Mouse (Mus musculus): ENCODE measurements around the gene Olfr1361. TPM values are rescaled to one million over a fixed set of nuclear protein-coding genes. Genes with fewer than 3 reads are reported as not detected.

Gene Olfr1361
- polyA plus RNA-seq, 1 experiment from 2014 or later = not detected

Other genes starting within 250 kb of the Olfr1361 start
- 3.4 and 4.9 TPM in 2 replicates for gene Pgbd1, start 222.3 kb downstream of the Olfr1361 start, polyA plus RNA-seq (2014; fragmentation: Nextera tagmentation; extraction: Ambion mirVana)
- 23.5 and 27.6 TPM in 2 replicates for gene Zscan26, start 209.7 kb downstream of the Olfr1361 start, polyA plus RNA-seq (2014; fragmentation: Nextera tagmentation; extraction: Ambion mirVana)
- gene Nkapl, start 194.9 kb downstream of the Olfr1361 start, polyA plus RNA-seq (2014; fragmentation: Nextera tagmentation; extraction: Ambion mirVana) = 2.2 and 2.6 TPM in 2 replicates
- 3.2 and 3.8 TPM in 2 replicates for gene Zkscan4, start 184.5 kb downstream of the Olfr1361 start, polyA plus RNA-seq (2014; fragmentation: Nextera tagmentation; extraction: Ambion mirVana)
- not detected in 2 replicates for gene Gm10065, start 183.9 kb downstream of the Olfr1361 start, polyA plus RNA-seq (2014; fragmentation: Nextera tagmentation; extraction: Ambion mirVana)
- gene AK157302, start 168.2 kb downstream of the Olfr1361 start, polyA plus RNA-seq (2014; fragmentation: Nextera tagmentation; extraction: Ambion mirVana) = 0.23 and 0.34 TPM in 2 replicates
- gene Gm11273, start 162.0 kb downstream of the Olfr1361 start, polyA plus RNA-seq (2014; fragmentation: Nextera tagmentation; extraction: Ambion mirVana) = 4.7 and 7.2 TPM in 2 replicates
- gene Zkscan8, start 132.3 kb downstream of the Olfr1361 start, polyA plus RNA-seq (2014; fragmentation: Nextera tagmentation; extraction: Ambion mirVana) = 7.3 and 11.8 TPM in 2 replicates
- gene Olfr1366, start 120.6 kb downstream of the Olfr1361 start, polyA plus RNA-seq (2014; fragmentation: Nextera tagmentation; extraction: Ambion mirVana) = 0.18 and 0.20 TPM in 2 replicates
- 0.05 TPM in 1 of 2 replicates, not detected in the other for gene Olfr1535, start 103.5 kb downstream of the Olfr1361 start, polyA plus RNA-seq (2014; fragmentation: Nextera tagmentation; extraction: Ambion mirVana)
- not detected in 2 replicates for gene Olfr1364, start 81.6 kb downstream of the Olfr1361 start, polyA plus RNA-seq (2014; fragmentation: Nextera tagmentation; extraction: Ambion mirVana)
- gene Olfr1362, start 49.4 kb downstream of the Olfr1361 start, polyA plus RNA-seq (2014; fragmentation: Nextera tagmentation; extraction: Ambion mirVana) = not detected in 2 replicates
- gene Olfr11, start 20.9 kb downstream of the Olfr1361 start, polyA plus RNA-seq (2014; fragmentation: Nextera tagmentation; extraction: Ambion mirVana) = 0.07 TPM in 1 of 2 replicates, not detected in the other
- gene Olfr1360, start 14.0 kb upstream of the Olfr1361 start, polyA plus RNA-seq (2014; fragmentation: Nextera tagmentation; extraction: Ambion mirVana) = not detected in 2 replicates
- not detected in 2 replicates for gene Olfr1359, start 34.7 kb upstream of the Olfr1361 start, polyA plus RNA-seq (2014; fragmentation: Nextera tagmentation; extraction: Ambion mirVana)
- 3.3 and 5.5 TPM in 2 replicates for gene Hist1h2bl, start 52.8 kb upstream of the Olfr1361 start, polyA plus RNA-seq (2014; fragmentation: Nextera tagmentation; extraction: Ambion mirVana)
- gene Hist1h2ai, start 53.0 kb upstream of the Olfr1361 start, polyA plus RNA-seq (2014; fragmentation: Nextera tagmentation; extraction: Ambion mirVana) = 28.1 and 88.2 TPM in 2 replicates
- 11.7 and 35.9 TPM in 2 replicates for gene Hist1h3h, start 54.3 kb upstream of the Olfr1361 start, polyA plus RNA-seq (2014; fragmentation: Nextera tagmentation; extraction: Ambion mirVana)
- 6.8 and 12.6 TPM in 2 replicates for gene Hist1h2bm, start 58.7 kb upstream of the Olfr1361 start, polyA plus RNA-seq (2014; fragmentation: Nextera tagmentation; extraction: Ambion mirVana)
- gene Hist1h4j, start 71.7 kb upstream of the Olfr1361 start, polyA plus RNA-seq (2014; fragmentation: Nextera tagmentation; extraction: Ambion mirVana) = 2.4 and 2.6 TPM in 2 replicates
- gene Hist1h4k, start 87.1 kb upstream of the Olfr1361 start, polyA plus RNA-seq (2014; fragmentation: Nextera tagmentation; extraction: Ambion mirVana) = 2.9 and 7.8 TPM in 2 replicates
- 18.5 and 21.7 TPM in 2 replicates for gene Hist1h2ak, start 90.4 kb upstream of the Olfr1361 start, polyA plus RNA-seq (2014; fragmentation: Nextera tagmentation; extraction: Ambion mirVana)
- gene Hist1h2bn, start 90.7 kb upstream of the Olfr1361 start, polyA plus RNA-seq (2014; fragmentation: Nextera tagmentation; extraction: Ambion mirVana) = 2.0 and 11.0 TPM in 2 replicates
- 18.8 and 27.0 TPM in 2 replicates for gene Hist1h1b, start 117.2 kb upstream of the Olfr1361 start, polyA plus RNA-seq (2014; fragmentation: Nextera tagmentation; extraction: Ambion mirVana)
- 212 and 289 TPM in 2 replicates for gene Hist1h3i, start 120.0 kb upstream of the Olfr1361 start, polyA plus RNA-seq (2014; fragmentation: Nextera tagmentation; extraction: Ambion mirVana)
- gene Hist1h2an, start 123.8 kb upstream of the Olfr1361 start, polyA plus RNA-seq (2014; fragmentation: Nextera tagmentation; extraction: Ambion mirVana) = 11.0 and 12.2 TPM in 2 replicates
- 1.9 and 4.3 TPM in 2 replicates for gene Hist1h2bp, start 124.1 kb upstream of the Olfr1361 start, polyA plus RNA-seq (2014; fragmentation: Nextera tagmentation; extraction: Ambion mirVana)
- 25.4 and 40.2 TPM in 2 replicates for gene Hist1h2bq, start 146.8 kb upstream of the Olfr1361 start, polyA plus RNA-seq (2014; fragmentation: Nextera tagmentation; extraction: Ambion mirVana)
- 2.5 TPM in 1 of 2 replicates, not detected in the other for gene Hist1h2ao, start 147.1 kb upstream of the Olfr1361 start, polyA plus RNA-seq (2014; fragmentation: Nextera tagmentation; extraction: Ambion mirVana)
- gene Hist1h4m, start 148.4 kb upstream of the Olfr1361 start, polyA plus RNA-seq (2014; fragmentation: Nextera tagmentation; extraction: Ambion mirVana) = not detected in 2 replicates
- 23.1 and 41.1 TPM in 2 replicates for gene Hist1h4n, start 168.8 kb upstream of the Olfr1361 start, polyA plus RNA-seq (2014; fragmentation: Nextera tagmentation; extraction: Ambion mirVana)
- gene Hist1h2ap, start 170.1 kb upstream of the Olfr1361 start, polyA plus RNA-seq (2014; fragmentation: Nextera tagmentation; extraction: Ambion mirVana) = 4,540 and 6,439 TPM in 2 replicates
- gene Hist1h2br, start 170.4 kb upstream of the Olfr1361 start, polyA plus RNA-seq (2014; fragmentation: Nextera tagmentation; extraction: Ambion mirVana) = 27.1 and 42.5 TPM in 2 replicates

Measured in kidney, embryonic 14.5 days (tissue).